ENCODE assay signal across 15 mouse cellular contexts in the genomic region with DNA sequence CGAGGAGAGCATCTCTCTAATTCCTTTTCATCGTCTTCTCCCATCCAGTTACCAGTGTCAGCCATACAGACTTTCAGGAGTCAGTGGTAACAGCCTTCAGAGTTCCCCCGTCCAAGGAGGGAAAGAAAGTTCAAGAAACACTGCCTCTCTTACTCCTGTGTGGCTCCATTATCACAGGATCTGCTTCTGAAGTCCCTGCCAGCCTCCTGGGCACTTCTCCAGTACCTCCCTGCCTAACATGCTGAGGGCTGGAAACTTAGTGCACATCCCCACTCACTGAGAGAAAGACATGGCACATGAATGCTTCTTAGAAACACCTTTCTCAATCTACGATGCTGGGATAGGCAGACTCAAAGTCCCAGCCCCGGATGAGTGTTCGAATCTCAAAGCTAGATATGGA.
DNase-seq lines count a peak whose midpoint lies in the region; ATAC-seq lines count a peak whose summit lies in the region.
"Had no signal": no experiment of that assay in that cellular context is flagged by ENCODE, and none has a peak within 500 bp of the region (broad histone marks: within the 10 kb centered on the region; RNA-seq: fewer than 3 reads in every experiment).

No protein-coding gene starts in this region.

- 87% methylated on average over 6 of the region's 6 CpGs for WGBS in kidney, embryonic 14.5 days

- H3K9ac ChIP-seq in kidney, embryonic 14.5 days (ENCODE audit: low read depth, low read length): no peak overlapping the region
- H3K9ac ChIP-seq: liver, postnatal 0 days had no signal

- no peak for ATAC-seq in granulocyte monocyte progenitor cell, adult 5-6 weeks (replicated peaks; ENCODE audit: poor library complexity, severe bottlenecking)
- ATAC-seq in kidney, embryonic 14.5 days (ENCODE audit: low FRiP score, low TSS enrichment): no peak
- ATAC-seq: intestine, embryonic 16.5 days; liver, postnatal 0 days had no signal

- H3K4me3 ChIP-seq in kidney, embryonic 14.5 days (ENCODE audit: low read length): no peak overlapping the region
- H3K4me3 ChIP-seq: erythroblast, embryonic 14.5 days had no signal

- H3K36me3 ChIP-seq in kidney, embryonic 14.5 days (ENCODE audit: control insufficient read depth, insufficient read depth, low read length): no peaks in the 10 kb centered on the region

- H3K27ac ChIP-seq in kidney, embryonic 14.5 days (ENCODE audit: low read depth, low read length): no peak overlapping the region

- H3K4me1 ChIP-seq in kidney, embryonic 14.5 days (ENCODE audit: control insufficient read depth, insufficient read depth, low read length): no peaks in the 10 kb centered on the region

- no peaks in the 10 kb centered on the region for H3K27me3 ChIP-seq in kidney, embryonic 14.5 days (ENCODE audit: control insufficient read depth, insufficient read depth, low read length)

- DNase-seq in adrenal gland, postnatal 25 days: peak; percentile 26
- DNase-seq in adrenal gland, postnatal 4 days (ENCODE audit: low spot score in 2 of 2): no peak
- peak; percentile 73 for DNase-seq in heart, adult 11 months
- no peak for DNase-seq in heart, adult 8-10 months (ENCODE audit: low spot score)
- DNase-seq in right cerebral cortex, postnatal 14 days: peak; percentile 37
- no peak for DNase-seq in right cerebral cortex, postnatal 25 days
- DNase-seq: heart, postnatal 4 days; kidney, postnatal 36 days; liver, postnatal 0 days; lung, postnatal 4 days had no signal

- H3K9me3 ChIP-seq in kidney, embryonic 14.5 days (ENCODE audit: control insufficient read depth, low read length): no peaks in the 10 kb centered on the region

- H3K4me2 ChIP-seq in kidney, embryonic 14.5 days (replicated peaks; ENCODE audit: low read depth, low read length): no peak overlapping the region
- H3K4me2 ChIP-seq: heart, embryonic 11.5 days had no signal

Comparison
In these comparisons a context has a peak if more than half of its experiments do, and no peak if none do; other contexts are left out.
1. DNase-seq: peak in adrenal gland, postnatal 25 days (single experiment), heart, adult 11 months (single experiment) and right cerebral cortex, postnatal 14 days (single experiment); none in adrenal gland, postnatal 4 days (0 of 2), heart, adult 8-10 months (single experiment) and right cerebral cortex, postnatal 25 days (single experiment).